Mouse (Mus musculus): Measurements from ENCODE around the gene Kri1. TPM values are rescaled to one million over a fixed set of nuclear protein-coding genes. Genes with fewer than 3 reads are reported as not detected.
"Not testable (repeated sequence)": the region's sequence is repeated elsewhere in the genome, so short reads cannot be mapped to it uniquely, and the experiment has no call there.

Kri1 gene
- total and polyA plus RNA-seq, 2 experiments from 2014 or later, result 10.9 to 15.3 TPM

GRCm38 (mm10) chr9:21232867-21233266, 54.9 kb downstream of the Kri1 start:
- no peak overlapping the region for H3K4me3 ChIP-seq (ENCODE audit: low read length)

GRCm38 (mm10) chr9:21231551-21231950, 56.2 kb downstream of the Kri1 start:
- Histone ChIP-seq H3K36me3 (ENCODE audit: insufficient read depth, low read length) (peaks cover 27% of the 10 kb centered on the region), H3K4me2 (ENCODE audit: low read depth, low read length) (no peak overlapping the region), H3K27me3 (ENCODE audit: insufficient read depth, low read length) (no peaks in the 10 kb centered on the region), H3K9me3 (ENCODE audit: low read length) (no peaks in the 10 kb centered on the region), H3K27ac (no peak overlapping the region), H3K4me3 (ENCODE audit: low read length) (no peak overlapping the region), H3K9ac (replicated peaks; ENCODE audit: low read length) (no peak overlapping the region), H3K4me1 (ENCODE audit: insufficient read depth, low read length) (no peaks in the 10 kb centered on the region)
- no peak for ATAC-seq
- 57% methylated on average over 23 of the region's 23 CpGs for WGBS
- no peak for TF ChIP-seq CTCF (IDR thresholded peaks at IDR 0.05; ENCODE audit: low read depth)
- DNase-seq (ENCODE audit: low spot score), result no peak

More at GRCm38 (mm10) chr9:21232867-21233266, 54.9 kb downstream of the Kri1 start:
- 88% methylated on average over 5 of the region's 5 CpGs for WGBS
- TF ChIP-seq CTCF (IDR thresholded peaks at IDR 0.05; ENCODE audit: low read depth), result no peak
- Histone ChIP-seq H3K9me3 (ENCODE audit: low read length) (no peaks in the 10 kb centered on the region), H3K36me3 (ENCODE audit: insufficient read depth, low read length) (peaks cover 27% of the 10 kb centered on the region), H3K4me2 (ENCODE audit: low read depth, low read length) (no peak overlapping the region), H3K27ac (no peak overlapping the region), H3K4me1 (ENCODE audit: insufficient read depth, low read length) (peaks cover 8% of the 10 kb centered on the region; the same call in 1 of the 2 replicates), H3K27me3 (ENCODE audit: insufficient read depth, low read length) (no peaks in the 10 kb centered on the region), H3K9ac (replicated peaks; ENCODE audit: low read length) (no peak overlapping the region)
- ATAC-seq, result no peak
- DNase-seq (ENCODE audit: low spot score), result no peak

- H3K4me2 ChIP-seq (ENCODE audit: low read depth, low read length), result peak overlapping the region; percentile 42
- DNase-seq (ENCODE audit: low spot score), result peak; percentile 55
- H3K36me3 ChIP-seq (ENCODE audit: insufficient read depth, low read length), result peaks cover 14% of the 10 kb centered on the region
- no peaks in the 10 kb centered on the region for H3K4me1 ChIP-seq (ENCODE audit: insufficient read depth, low read length)
- 13% methylated on average over 16 of the region's 16 CpGs for WGBS
- H3K4me3 ChIP-seq (ENCODE audit: low read length), result no peak overlapping the region
- peak; percentile 36; the same call in 1 of the 2 replicates for ATAC-seq
- TF ChIP-seq CTCF (IDR thresholded peaks at IDR 0.05; ENCODE audit: low read depth), result no peak
- no peaks in the 10 kb centered on the region for H3K27me3 ChIP-seq (ENCODE audit: insufficient read depth, low read length)
- 0 out of 2 replicates have a peak overlapping the region, but pooled peaks have one; percentile 0 for H3K9ac ChIP-seq (replicated peaks; ENCODE audit: low read length)
- H3K27ac ChIP-seq, result no peak overlapping the region
- H3K9me3 ChIP-seq (ENCODE audit: low read length), result no peaks in the 10 kb centered on the region
Observed at GRCm38 (mm10) chr9:21227342-21227741, 60.4 kb downstream of the Kri1 start.

- ATAC-seq, result no peak
- Histone ChIP-seq H3K27ac (no peak overlapping the region), H3K4me1 (ENCODE audit: insufficient read depth, low read length) (no peaks in the 10 kb centered on the region), H3K36me3 (ENCODE audit: insufficient read depth, low read length) (peaks cover 8% of the 10 kb centered on the region), H3K9ac (replicated peaks; ENCODE audit: low read length) (no peak overlapping the region), H3K4me2 (ENCODE audit: low read depth, low read length) (peak overlapping the region; percentile 45), H3K27me3 (ENCODE audit: insufficient read depth, low read length) (no peaks in the 10 kb centered on the region), H3K4me3 (ENCODE audit: low read length) (0 out of 2 replicates have a peak overlapping the region, but pooled peaks have one; percentile 13), H3K9me3 (ENCODE audit: low read length) (no peaks in the 10 kb centered on the region)
- DNase-seq (ENCODE audit: low spot score), result no peak
- WGBS, result 15% methylated on average over 7 of the region's 7 CpGs
- no peak for TF ChIP-seq CTCF (IDR thresholded peaks at IDR 0.05; ENCODE audit: low read depth)
Observed at GRCm38 (mm10) chr9:21225415-21225758, 62.4 kb downstream of the Kri1 start.

GRCm38 (mm10) chr9:21224576-21225414, 63.0 kb downstream of the Kri1 start:
- 0 out of 2 replicates have a peak, but pooled peaks have one; percentile 2 for TF ChIP-seq CTCF (IDR thresholded peaks at IDR 0.05; ENCODE audit: low read depth)
- Histone ChIP-seq H3K36me3 (ENCODE audit: insufficient read depth, low read length) (peaks cover 5% of the 10 kb centered on the region; the same call in 1 of the 2 replicates), H3K4me2 (ENCODE audit: low read depth, low read length) (peak overlapping the region; percentile 45), H3K9ac (replicated peaks; ENCODE audit: low read length) (0 out of 2 replicates have a peak overlapping the region, but pooled peaks have one; percentile 17), H3K4me1 (ENCODE audit: insufficient read depth, low read length) (no peaks in the 10 kb centered on the region), H3K27me3 (ENCODE audit: insufficient read depth, low read length) (no peaks in the 10 kb centered on the region), H3K4me3 (ENCODE audit: low read length) (0 out of 2 replicates have a peak overlapping the region, but pooled peaks have one; percentile 13), H3K27ac (no peak overlapping the region), H3K9me3 (ENCODE audit: low read length) (no peaks in the 10 kb centered on the region)
- DNase-seq (ENCODE audit: low spot score), result peak; percentile 35
- WGBS, result 24% methylated on average over 26 of the region's 26 CpGs
- 0 out of 2 replicates have a peak, but pooled peaks have one; percentile 28 for ATAC-seq

GRCm38 (mm10) chr9:21223906-21224305, 63.9 kb downstream of the Kri1 start:
- Histone ChIP-seq H3K27ac (no peak overlapping the region), H3K36me3 (ENCODE audit: insufficient read depth, low read length) (no peaks in the 10 kb centered on the region), H3K4me2 (ENCODE audit: low read depth, low read length) (no peak overlapping the region), H3K9ac (replicated peaks; ENCODE audit: low read length) (no peak overlapping the region), H3K9me3 (ENCODE audit: low read length) (no peaks in the 10 kb centered on the region), H3K4me1 (ENCODE audit: insufficient read depth, low read length) (no peaks in the 10 kb centered on the region), H3K27me3 (ENCODE audit: insufficient read depth, low read length) (no peaks in the 10 kb centered on the region), H3K4me3 (ENCODE audit: low read length) (no peak overlapping the region)
- DNase-seq (ENCODE audit: low spot score), result no peak
- ATAC-seq, result no peak
- 84% methylated on average over 6 of the region's 6 CpGs for WGBS
- TF ChIP-seq CTCF (IDR thresholded peaks at IDR 0.05; ENCODE audit: low read depth), result no peak

- H3K27ac ChIP-seq; H3K9ac ChIP-seq (replicated peaks; ENCODE audit: low read length); H3K27me3 ChIP-seq (ENCODE audit: insufficient read depth, low read length); H3K36me3 ChIP-seq (ENCODE audit: insufficient read depth, low read length); H3K9me3 ChIP-seq (ENCODE audit: low read length); DNase-seq (ENCODE audit: low spot score); H3K4me2 ChIP-seq (ENCODE audit: low read depth, low read length); ATAC-seq; H3K4me1 ChIP-seq (ENCODE audit: insufficient read depth, low read length); H3K4me3 ChIP-seq (ENCODE audit: low read length): not testable (repeated sequence)
- 100% methylated on average over 1 of the region's 2 CpGs for WGBS
Observed at GRCm38 (mm10) chr9:21223490-21223889, 64.3 kb downstream of the Kri1 start.

Other genes starting within 250 kb of the Kri1 start
- 1.1 and 2.2 TPM in 2 replicates for gene Zglp1, start 220.9 kb downstream of the Kri1 start, total RNA-seq (2014; rRNA removed)
- gene Zglp1, start 220.9 kb downstream of the Kri1 start, polyA plus RNA-seq (2015; fragmentation: Nextera tagmentation; extraction: Ambion mirVana), result 0.16 TPM in 1 of 2 replicates, not detected in the other
- gene Gm49373, start 214.9 kb downstream of the Kri1 start, total RNA-seq (2014; rRNA removed), result 0.50 and 0.73 TPM in 2 replicates
- gene Gm49373, start 214.9 kb downstream of the Kri1 start, polyA plus RNA-seq (2015; fragmentation: Nextera tagmentation; extraction: Ambion mirVana), result 0.37 and 0.48 TPM in 2 replicates
- gene Fdx1l, start 214.4 kb downstream of the Kri1 start, total RNA-seq (2014; rRNA removed), result 70.9 and 95.6 TPM in 2 replicates
- 83.9 and 86.5 TPM in 2 replicates for gene Fdx1l, start 214.4 kb downstream of the Kri1 start, polyA plus RNA-seq (2015; fragmentation: Nextera tagmentation; extraction: Ambion mirVana)
- gene Gm38431, start 196.0 kb downstream of the Kri1 start, total RNA-seq (2014; rRNA removed), result 0.11 and 2.7 TPM in 2 replicates
- gene Gm38431, start 196.0 kb downstream of the Kri1 start, polyA plus RNA-seq (2015; fragmentation: Nextera tagmentation; extraction: Ambion mirVana), result 0.16 and 0.96 TPM in 2 replicates
- gene Raver1, start 196.0 kb downstream of the Kri1 start, total RNA-seq (2014; rRNA removed), result 43.2 and 51.9 TPM in 2 replicates
- 19.7 and 21.7 TPM in 2 replicates for gene Raver1, start 196.0 kb downstream of the Kri1 start, polyA plus RNA-seq (2015; fragmentation: Nextera tagmentation; extraction: Ambion mirVana)
- 10.8 and 15.4 TPM in 2 replicates for gene Tyk2, start 156.7 kb downstream of the Kri1 start, total RNA-seq (2014; rRNA removed)
- 5.7 and 6.2 TPM in 2 replicates for gene Tyk2, start 156.7 kb downstream of the Kri1 start, polyA plus RNA-seq (2015; fragmentation: Nextera tagmentation; extraction: Ambion mirVana)
- gene Cdc37, start 138.0 kb downstream of the Kri1 start, total RNA-seq (2014; rRNA removed), result 20.1 and 21.4 TPM in 2 replicates
- gene Cdc37, start 138.0 kb downstream of the Kri1 start, polyA plus RNA-seq (2015; fragmentation: Nextera tagmentation; extraction: Ambion mirVana), result 173 and 181 TPM in 2 replicates
- gene Pde4a, start 122.3 kb downstream of the Kri1 start, total RNA-seq (2014; rRNA removed), result 41.3 and 45.0 TPM in 2 replicates
- gene Pde4a, start 122.3 kb downstream of the Kri1 start, polyA plus RNA-seq (2015; fragmentation: Nextera tagmentation; extraction: Ambion mirVana), result 46.4 and 47.7 TPM in 2 replicates
- 74.9 and 98.9 TPM in 2 replicates for gene Keap1, start 48.6 kb downstream of the Kri1 start, total RNA-seq (2014; rRNA removed)
- 59.4 and 60.9 TPM in 2 replicates for gene Keap1, start 48.6 kb downstream of the Kri1 start, polyA plus RNA-seq (2015; fragmentation: Nextera tagmentation; extraction: Ambion mirVana)
- 4.9 and 8.2 TPM in 2 replicates for gene S1pr5, start 39.5 kb downstream of the Kri1 start, total RNA-seq (2014; rRNA removed)
- 2.9 and 3.1 TPM in 2 replicates for gene S1pr5, start 39.5 kb downstream of the Kri1 start, polyA plus RNA-seq (2015; fragmentation: Nextera tagmentation; extraction: Ambion mirVana)
- gene Atg4d, start 22.7 kb downstream of the Kri1 start, total RNA-seq (2014; rRNA removed), result 24.8 and 38.6 TPM in 2 replicates
- 32.1 and 35.5 TPM in 2 replicates for gene Atg4d, start 22.7 kb downstream of the Kri1 start, polyA plus RNA-seq (2015; fragmentation: Nextera tagmentation; extraction: Ambion mirVana)
- 115 and 123 TPM in 2 replicates for gene Cdkn2d, start 3.4 kb upstream of the Kri1 start, total RNA-seq (2014; rRNA removed)
- gene Cdkn2d, start 3.4 kb upstream of the Kri1 start, polyA plus RNA-seq (2015; fragmentation: Nextera tagmentation; extraction: Ambion mirVana), result 134 and 142 TPM in 2 replicates
- 2.5 and 7.0 TPM in 2 replicates for gene Ap1m2, start 24.4 kb upstream of the Kri1 start, total RNA-seq (2014; rRNA removed)
- 3.8 and 3.9 TPM in 2 replicates for gene Ap1m2, start 24.4 kb upstream of the Kri1 start, polyA plus RNA-seq (2015; fragmentation: Nextera tagmentation; extraction: Ambion mirVana)
- 58.5 and 68.0 TPM in 2 replicates for gene Slc44a2, start 32.7 kb upstream of the Kri1 start, total RNA-seq (2014; rRNA removed)
- 52.6 and 58.8 TPM in 2 replicates for gene Slc44a2, start 32.7 kb upstream of the Kri1 start, polyA plus RNA-seq (2015; fragmentation: Nextera tagmentation; extraction: Ambion mirVana)
- gene Ilf3, start 79.9 kb upstream of the Kri1 start, total RNA-seq (2014; rRNA removed), result 89.5 and 108 TPM in 2 replicates
- 174 and 184 TPM in 2 replicates for gene Ilf3, start 79.9 kb upstream of the Kri1 start, polyA plus RNA-seq (2015; fragmentation: Nextera tagmentation; extraction: Ambion mirVana)
- gene Qtrt1, start 123.9 kb upstream of the Kri1 start, total RNA-seq (2014; rRNA removed), result 37.1 and 46.7 TPM in 2 replicates
- gene Qtrt1, start 123.9 kb upstream of the Kri1 start, polyA plus RNA-seq (2015; fragmentation: Nextera tagmentation; extraction: Ambion mirVana), result 38.6 and 44.5 TPM in 2 replicates
- 75.3 and 80.4 TPM in 2 replicates for gene Dnm2, start 136.9 kb upstream of the Kri1 start, total RNA-seq (2014; rRNA removed)
- gene Dnm2, start 136.9 kb upstream of the Kri1 start, polyA plus RNA-seq (2015; fragmentation: Nextera tagmentation; extraction: Ambion mirVana), result 53.5 and 58.6 TPM in 2 replicates
- gene Tmed1, start 222.3 kb upstream of the Kri1 start, total RNA-seq (2014; rRNA removed), result 50.2 and 61.3 TPM in 2 replicates
- gene Tmed1, start 222.3 kb upstream of the Kri1 start, polyA plus RNA-seq (2015; fragmentation: Nextera tagmentation; extraction: Ambion mirVana), result 59.2 and 65.8 TPM in 2 replicates
- 1.2 and 2.2 TPM in 2 replicates for gene AB124611, start 238.2 kb upstream of the Kri1 start, total RNA-seq (2014; rRNA removed)
- 1.1 and 1.2 TPM in 2 replicates for gene AB124611, start 238.2 kb upstream of the Kri1 start, polyA plus RNA-seq (2015; fragmentation: Nextera tagmentation; extraction: Ambion mirVana)